Mouse (Mus musculus) splenic B cell, adult 2 months (primary cell): ENCODE measurements at regions not wholly inside any gene's neighbourhood (a gene's known extent, or its start where the extent isn't known, plus 50 kb on each side); places are given as distances from the start of the nearest gene placed in this dataset.

Experiments
- DNase-seq: peaks from one replicate; pipeline ENCODE4 v3.0.0-alpha.2; 2011; ENCODE audit warnings: low read depth, low spot score
- H3K27me3 ChIP-seq: 2 replicates; pipeline ENCODE4 v1.6.1; 2012; ENCODE audit warnings: mild to moderate bottlenecking, low read length, moderate library complexity, mixed read lengths; ENCODE audit not compliant: control insufficient read depth, poor library complexity, insufficient read depth, severe bottlenecking
- H3K36me3 ChIP-seq: 2 replicates; pipeline ENCODE4 v1.6.1; 2012; ENCODE audit warnings: mild to moderate bottlenecking, low read length, moderate library complexity, mixed read lengths; ENCODE audit not compliant: control insufficient read depth, poor library complexity, insufficient read depth, severe bottlenecking

DNA sequence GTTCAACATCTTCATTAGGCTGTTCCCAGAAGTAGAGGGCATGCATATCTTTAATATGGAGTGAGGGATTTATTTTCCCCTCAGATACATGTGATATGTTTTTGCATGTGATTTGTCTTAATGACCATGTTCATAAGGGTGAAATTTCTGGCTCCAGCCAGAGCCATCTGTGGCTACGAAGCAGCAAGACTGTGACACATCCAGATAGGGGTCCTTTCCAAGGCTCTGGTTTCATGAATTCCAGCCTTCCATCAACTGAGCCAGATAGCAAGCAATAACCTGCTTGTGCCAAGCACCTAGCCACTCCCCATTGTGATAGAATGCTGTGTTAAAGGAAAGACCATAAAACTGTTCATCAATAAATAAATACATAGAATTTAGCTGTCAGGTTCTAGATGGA, 389.6 kb downstream of the 1700129C05Rik start:
- no peak for DNase-seq
- no peaks in the 10 kb centered on the region for H3K27me3 ChIP-seq
- no peaks in the 10 kb centered on the region for H3K36me3 ChIP-seq

DNA sequence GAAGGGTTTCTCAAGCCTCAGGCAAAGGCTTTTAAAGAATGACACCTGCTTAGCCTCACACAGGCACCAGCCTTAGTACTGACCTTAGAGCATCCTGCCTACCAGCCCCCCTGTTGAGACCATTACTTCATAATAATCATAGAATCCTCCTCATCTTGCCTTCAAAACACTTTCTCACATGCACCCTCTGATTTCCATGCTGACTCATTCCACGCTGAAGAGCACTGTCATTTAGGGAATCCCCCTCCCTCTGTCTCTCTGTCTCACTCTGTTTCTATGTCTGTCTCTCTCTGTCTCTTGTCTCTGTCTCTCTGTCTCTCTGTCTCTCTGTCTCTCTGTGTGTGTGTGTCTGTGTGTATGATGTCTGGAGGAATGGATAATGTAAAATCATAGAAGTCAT, 416.3 kb downstream of the 1700129C05Rik start:
- no peak for DNase-seq
- Histone ChIP-seq H3K27me3 (no peaks in the 10 kb centered on the region), H3K36me3 (no peaks in the 10 kb centered on the region)

DNA sequence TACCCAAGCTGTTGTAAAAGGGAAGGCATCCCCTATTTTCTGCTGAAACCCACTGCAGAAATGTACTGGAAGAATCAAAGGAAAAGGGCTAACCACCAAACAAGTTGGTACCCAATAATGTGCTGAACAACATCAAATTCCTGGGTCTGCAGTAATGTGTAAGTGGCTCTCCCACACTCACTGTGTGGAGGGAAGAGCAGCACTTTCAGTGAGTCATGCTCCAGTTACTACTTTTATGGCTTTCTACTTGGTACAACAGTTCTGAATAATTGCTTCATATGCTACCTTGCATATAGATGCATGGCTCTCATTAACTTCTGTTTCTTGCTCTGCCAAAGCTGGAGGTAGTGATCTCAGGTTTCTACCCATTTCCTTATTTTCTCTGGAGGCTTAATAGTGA, 427.8 kb downstream of the 1700129C05Rik start:
- Histone ChIP-seq H3K36me3 (no peaks in the 10 kb centered on the region), H3K27me3 (no peaks in the 10 kb centered on the region)
- no peak for DNase-seq

DNA sequence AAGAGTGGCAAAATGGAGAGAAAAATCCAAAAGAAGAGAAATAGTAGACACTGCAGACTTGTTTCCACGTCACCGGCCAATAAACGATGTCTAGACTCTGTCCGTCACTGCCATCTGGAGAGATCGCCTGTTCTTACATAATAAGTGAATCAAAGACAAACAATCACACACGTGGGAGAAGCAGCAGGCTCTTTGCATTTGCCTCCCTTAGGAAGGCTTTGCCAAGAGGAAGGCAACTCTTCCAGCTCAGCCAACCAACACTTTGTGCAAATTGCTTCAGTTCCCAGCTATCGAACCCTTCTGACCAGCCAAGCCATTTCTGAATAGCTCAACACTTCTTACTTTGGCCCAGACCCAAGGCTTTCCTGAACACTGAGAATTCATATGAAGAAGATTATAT, 432.8 kb downstream of the 1700129C05Rik start:
- no peak for DNase-seq

DNA sequence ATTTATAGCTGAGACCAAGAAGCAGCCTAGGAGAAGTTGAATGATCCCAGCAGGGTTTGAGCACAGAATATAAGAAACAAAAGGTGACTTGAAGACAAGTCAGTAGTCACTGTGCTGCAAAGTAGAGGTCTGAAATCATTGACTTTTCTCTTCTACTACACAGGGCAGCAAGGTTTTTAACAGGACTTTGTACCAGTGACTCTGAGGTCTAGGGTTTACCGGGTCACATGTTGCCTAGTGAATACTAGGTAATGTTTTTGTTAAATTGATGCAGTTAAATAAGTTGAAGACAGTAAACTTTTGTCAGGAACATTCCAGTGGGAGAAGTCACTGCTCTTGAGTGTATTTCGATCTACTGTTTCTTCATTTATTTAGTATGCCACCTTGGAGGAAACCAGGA, 433.4 kb downstream of the 1700129C05Rik start:
- DNase-seq: no peak
- H3K27me3 ChIP-seq: no peaks in the 10 kb centered on the region
- H3K36me3 ChIP-seq: no peaks in the 10 kb centered on the region

More for the DNA sequence above, 432.8 kb downstream of the 1700129C05Rik start:
- Histone ChIP-seq H3K36me3 (no peaks in the 10 kb centered on the region), H3K27me3 (no peaks in the 10 kb centered on the region)

DNA sequence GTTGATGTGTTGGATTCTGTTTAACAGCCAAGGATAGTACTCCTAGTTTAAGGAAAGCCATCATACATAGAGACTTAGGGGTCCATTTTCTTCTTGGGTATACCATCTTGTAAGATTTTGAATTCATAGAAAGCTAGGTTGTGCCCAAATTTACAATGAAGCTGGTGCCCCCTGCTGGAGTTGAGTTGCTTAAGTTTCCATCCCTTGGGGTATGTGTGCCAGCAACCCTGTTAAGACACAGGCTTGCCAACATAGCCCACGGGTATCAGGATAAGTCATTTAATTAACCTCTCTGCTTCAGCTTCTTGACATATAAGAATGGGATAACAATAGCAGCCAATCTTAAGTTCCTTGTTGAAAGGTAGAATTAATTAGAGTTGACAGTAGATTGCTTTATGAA, 440.9 kb downstream of the 1700129C05Rik start:
- Histone ChIP-seq H3K36me3 (no peaks in the 10 kb centered on the region), H3K27me3 (no peaks in the 10 kb centered on the region)
- no peak for DNase-seq

DNA sequence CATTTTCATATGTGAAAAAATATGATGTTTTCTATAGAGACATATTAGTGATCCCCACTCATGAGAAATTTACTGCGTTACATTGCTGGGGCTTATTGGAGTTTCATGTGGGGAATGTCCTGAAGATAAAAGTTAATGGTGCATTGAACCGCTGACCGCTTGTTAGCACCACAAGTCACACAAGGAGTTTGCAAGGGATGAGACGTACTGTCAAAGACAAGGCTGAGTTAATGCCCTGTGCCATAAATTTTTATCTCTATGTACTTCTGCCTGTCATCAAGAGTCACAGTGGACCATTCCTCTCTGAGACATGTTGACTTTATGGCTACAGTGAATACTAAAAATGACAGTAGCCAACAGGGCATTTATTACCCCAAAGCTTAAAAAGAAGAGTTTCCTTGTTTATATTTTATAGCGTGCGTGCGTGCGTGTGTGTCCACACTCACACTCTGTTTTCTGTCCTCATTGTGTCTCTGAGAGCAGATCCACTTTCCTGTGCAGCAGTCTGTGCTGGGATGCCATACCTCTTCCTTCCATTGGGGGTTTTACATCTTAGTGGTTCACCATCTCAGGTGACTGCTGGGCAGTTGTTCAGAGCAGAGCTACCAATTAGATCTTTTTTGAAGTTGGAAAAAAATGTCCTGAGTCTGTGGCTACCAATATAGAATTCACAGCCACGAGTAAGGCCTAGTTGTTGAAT, 451.4 kb downstream of the 1700129C05Rik start:
- H3K27me3 ChIP-seq: no peaks in the 10 kb centered on the region
- no peak for DNase-seq
- H3K36me3 ChIP-seq: no peaks in the 10 kb centered on the region

DNA sequence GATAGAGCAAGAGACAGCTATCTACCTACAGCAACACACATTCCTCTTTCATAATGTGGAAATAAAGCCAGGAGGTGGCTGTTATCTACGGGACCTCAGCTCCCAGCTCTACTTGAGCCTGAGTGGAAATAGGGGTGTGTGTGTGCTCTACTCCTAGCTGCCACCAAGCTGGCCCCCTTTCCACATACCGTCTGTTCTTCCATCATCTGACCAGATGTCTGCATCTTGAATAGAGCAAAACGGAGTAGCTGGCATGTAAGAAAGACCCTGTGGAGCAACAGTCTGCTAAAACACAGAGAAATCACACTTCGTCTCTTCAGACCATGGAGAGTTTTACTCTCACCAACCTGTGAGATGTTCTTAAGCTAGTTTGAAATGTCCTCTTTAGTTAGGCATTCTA, 454.9 kb downstream of the 1700129C05Rik start:
- H3K27me3 ChIP-seq: no peaks in the 10 kb centered on the region
- DNase-seq: no peak
- no peaks in the 10 kb centered on the region for H3K36me3 ChIP-seq

DNA sequence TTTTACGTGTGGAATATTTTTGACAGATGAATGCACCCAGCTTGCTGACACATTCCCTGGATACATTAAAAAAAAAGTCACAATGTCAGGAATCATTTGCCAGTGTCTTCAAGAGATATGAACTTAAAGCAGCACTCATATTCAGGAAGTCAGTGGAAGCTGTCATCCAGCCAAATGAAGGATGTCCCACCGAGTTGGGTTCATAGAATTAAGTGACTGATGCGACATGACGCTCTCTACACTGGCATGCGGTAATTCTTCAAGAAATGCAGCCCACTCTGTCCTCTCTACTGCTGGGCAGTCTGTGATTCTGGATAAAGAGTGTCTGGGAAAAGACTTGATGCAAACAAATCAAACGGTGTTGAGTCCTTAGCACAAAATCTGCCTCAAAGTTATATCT, 463.9 kb downstream of the 1700129C05Rik start:
- Histone ChIP-seq H3K36me3 (no peaks in the 10 kb centered on the region), H3K27me3 (no peaks in the 10 kb centered on the region)
- no peak for DNase-seq

DNA sequence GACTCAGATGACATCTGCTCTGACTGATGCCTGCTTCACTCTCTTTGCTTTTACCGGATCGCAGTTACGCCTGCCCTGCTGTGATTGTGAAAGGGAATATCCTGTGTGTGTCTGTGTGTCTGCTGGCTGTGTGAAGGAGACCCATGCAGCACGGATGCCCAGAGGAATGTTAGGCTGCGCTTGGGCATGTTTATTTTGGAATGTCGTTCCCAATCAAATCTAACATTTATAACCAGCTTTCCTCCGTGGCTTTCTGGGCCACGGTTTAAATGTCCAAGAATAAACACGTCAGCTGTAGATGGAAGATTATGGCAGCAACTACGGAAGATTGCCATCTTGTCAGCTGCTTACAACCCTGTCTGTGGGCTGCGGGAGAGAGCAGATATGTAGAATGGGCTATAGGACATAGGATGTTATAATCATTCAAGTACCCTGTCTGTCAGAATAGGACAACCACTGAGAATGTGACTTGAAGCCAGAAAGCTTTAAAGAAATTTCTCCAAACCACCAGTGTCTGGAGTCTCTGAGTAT, 464.5 kb downstream of the 1700129C05Rik start:
- DNase-seq: no peak
- Histone ChIP-seq H3K36me3 (no peaks in the 10 kb centered on the region), H3K27me3 (no peaks in the 10 kb centered on the region)

DNA sequence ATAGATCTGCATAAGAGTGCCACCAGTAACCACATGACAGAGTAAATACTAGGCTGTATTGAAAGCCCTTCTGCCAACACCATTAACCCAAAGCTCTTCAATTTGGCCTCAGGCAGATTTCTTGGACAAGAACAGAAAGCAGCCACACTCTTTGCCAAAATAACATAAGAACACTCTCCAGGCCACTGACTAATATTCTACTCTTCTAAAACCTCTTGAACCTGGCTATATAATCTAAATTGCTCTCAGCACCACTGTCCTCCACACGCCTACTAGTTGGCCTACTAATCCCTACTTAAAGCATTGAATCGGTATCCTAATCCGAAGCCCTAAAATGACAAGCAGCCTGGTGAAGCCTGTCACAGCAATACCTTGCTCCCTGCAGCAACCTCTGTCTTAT, 467.5 kb downstream of the 1700129C05Rik start:
- DNase-seq: no peak
- Histone ChIP-seq H3K27me3 (no peaks in the 10 kb centered on the region), H3K36me3 (no peaks in the 10 kb centered on the region)

DNA sequence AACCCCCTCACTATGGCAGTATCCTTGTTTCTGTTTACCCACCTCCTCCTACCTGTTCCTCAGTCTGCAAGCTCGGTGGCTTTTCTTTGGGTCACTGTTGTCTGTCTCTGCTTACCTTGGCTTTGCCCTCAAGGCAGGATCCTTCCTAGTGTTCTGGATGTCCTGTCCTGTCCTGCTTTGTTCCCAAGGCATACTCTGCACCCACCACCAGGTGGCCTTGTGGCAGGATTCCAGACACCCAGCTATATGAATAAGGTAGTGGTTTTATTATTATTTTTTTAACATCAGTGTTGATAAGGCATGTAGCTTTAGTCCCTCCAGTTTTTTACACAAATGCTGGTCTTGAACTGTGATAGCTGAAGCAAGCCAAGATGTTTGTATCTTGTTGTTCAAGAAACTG, 478.7 kb downstream of the 1700129C05Rik start:
- no peaks in the 10 kb centered on the region for H3K36me3 ChIP-seq
- H3K27me3 ChIP-seq: no peaks in the 10 kb centered on the region
- DNase-seq: no peak

DNA sequence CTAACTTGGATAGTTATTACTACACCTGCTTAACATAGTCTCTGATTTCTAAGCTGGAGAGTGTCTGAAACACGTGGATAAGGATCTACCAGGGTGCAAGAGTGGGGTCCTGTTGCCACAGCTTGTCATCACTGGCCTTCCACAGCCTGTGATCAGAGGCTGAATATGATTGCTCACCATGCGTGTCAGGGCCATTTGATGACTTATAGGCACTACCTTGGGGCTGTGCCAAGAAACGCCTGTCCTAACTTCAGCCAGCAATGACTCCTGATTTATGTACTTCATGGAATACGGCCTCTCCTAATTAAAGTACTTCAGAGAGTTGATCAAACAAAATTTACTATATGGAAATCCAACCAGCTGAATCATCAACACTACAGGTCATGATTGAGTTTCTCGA, 480.1 kb downstream of the 1700129C05Rik start:
- H3K27me3 ChIP-seq: no peaks in the 10 kb centered on the region

DNA sequence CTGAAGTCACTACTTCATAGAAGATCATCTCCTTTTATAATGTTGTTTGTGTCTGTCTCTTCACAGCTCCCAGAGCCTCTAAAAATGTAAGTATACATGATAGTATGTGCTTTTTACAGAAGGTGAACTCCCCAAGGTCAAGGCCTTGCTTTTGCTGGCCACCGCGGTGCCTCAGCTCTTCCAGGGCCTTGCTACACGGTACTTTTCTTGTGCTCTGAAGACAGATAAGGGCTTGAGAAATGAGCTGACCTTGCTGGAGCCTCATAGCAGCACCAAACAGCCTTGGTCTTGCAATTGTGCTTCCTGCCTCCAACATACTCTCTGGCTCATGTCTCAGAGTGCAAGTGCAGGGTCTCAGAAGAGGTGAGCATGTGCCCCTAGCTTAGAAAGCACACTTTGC, 481.3 kb downstream of the 1700129C05Rik start:
- no peaks in the 10 kb centered on the region for H3K36me3 ChIP-seq
- no peaks in the 10 kb centered on the region for H3K27me3 ChIP-seq
- no peak for DNase-seq

More for the DNA sequence above, 480.1 kb downstream of the 1700129C05Rik start:
- DNase-seq: no peak
- no peaks in the 10 kb centered on the region for H3K36me3 ChIP-seq

DNA sequence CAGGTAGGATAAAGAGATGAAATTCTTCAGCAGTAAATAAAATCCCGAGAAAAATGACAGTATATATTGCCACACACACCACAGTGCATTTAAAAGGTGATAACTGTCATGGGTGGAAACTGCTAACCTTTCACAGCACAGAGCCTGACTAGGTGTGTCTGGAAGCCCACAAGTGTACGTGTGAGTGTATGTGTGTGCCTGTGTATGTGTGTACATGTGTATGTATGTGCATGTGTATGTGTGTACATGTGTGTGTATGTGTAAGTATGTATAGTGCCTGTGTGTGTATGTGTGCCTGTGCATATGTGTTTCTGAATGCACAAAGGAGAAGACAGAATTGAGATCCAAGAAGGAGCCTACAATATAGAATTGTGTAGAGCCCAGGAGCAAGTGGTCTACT, 485.4 kb downstream of the 1700129C05Rik start:
- Histone ChIP-seq H3K36me3 (no peaks in the 10 kb centered on the region), H3K27me3 (no peaks in the 10 kb centered on the region)
- DNase-seq: no peak

DNA sequence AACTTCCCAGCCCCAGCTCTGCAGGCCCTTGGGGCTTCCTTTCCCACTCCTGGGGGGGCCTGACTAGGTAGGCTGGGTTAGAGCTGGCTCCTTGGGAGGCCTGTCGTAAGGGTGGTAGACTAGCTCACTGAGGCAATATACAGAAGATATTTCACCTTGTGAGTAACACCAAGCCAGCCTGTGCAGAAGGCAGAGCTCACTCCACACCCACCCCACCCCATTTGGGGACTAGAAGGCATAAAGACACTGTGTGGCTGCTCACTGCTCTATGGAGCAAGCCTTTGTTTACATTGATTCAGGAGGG, 485.8 kb downstream of the 1700129C05Rik start:
- no peaks in the 10 kb centered on the region for H3K27me3 ChIP-seq
- H3K36me3 ChIP-seq: no peaks in the 10 kb centered on the region
- DNase-seq: no peak
